Mouse (Mus musculus): Measurements from ENCODE around the gene Castor1.
A peak's percentile ranks its signal among the peaks of the same experiment; 100 is the strongest.

Gene Castor1

DNA sequence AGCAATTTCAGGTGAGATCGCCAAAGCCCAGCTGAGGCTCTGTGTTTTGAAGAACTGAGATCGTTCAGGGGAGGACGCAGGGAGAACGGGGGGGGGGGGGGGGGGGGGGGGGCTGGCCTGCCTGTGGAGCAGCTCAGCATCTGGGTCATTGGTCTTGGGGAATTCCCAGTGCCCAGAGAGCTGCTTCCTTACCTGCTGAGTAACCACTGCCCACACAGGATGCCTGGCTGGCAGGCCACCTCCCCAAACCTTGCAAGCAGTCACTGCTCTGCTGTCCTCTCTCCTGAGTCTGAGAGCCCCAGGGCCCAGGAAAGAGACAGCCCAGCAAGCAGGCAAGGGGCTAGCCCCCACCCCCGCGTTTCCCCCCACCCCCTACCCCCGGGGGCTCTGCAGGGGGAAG, 44.8 kb downstream of the Castor1 start:
- no peak for DNase-seq (ENCODE audit: low spot score)

DNA sequence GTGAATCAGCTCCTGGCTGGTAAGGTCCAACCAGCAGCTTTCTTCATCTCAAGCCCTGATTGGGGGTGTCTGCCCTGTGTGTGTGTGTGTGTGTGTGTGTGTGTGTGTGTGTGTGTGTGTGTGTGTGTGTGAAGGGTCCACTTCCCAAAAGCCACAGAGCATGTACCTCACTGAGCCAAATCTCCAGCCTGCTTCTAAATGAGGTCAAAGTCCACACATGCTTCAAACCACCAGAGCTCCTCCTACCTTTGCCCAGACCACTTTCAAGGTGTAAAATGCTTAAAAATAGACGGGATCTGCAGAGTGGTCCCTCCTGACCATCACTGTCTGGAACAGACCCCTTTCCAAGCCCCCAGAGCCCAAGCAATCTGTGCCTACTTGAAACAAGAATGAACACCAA, 45.3 kb downstream of the Castor1 start:
- no peak for DNase-seq (ENCODE audit: low spot score)

GRCm38 (mm10) chr11:4264066-4264465, 46.0 kb downstream of the Castor1 start:
- peak; percentile 53 for DNase-seq (ENCODE audit: low spot score)

- peak; percentile 59 for DNase-seq (ENCODE audit: low spot score)
These were observed 48.5 kb downstream of the Castor1 start for GRCm38 (mm10) chr11:4266271-4267201.

GRCm38 (mm10) chr11:4267202-4267578, 49.2 kb downstream of the Castor1 start:
- DNase-seq (ENCODE audit: low spot score), result peak; percentile 53

DNA sequence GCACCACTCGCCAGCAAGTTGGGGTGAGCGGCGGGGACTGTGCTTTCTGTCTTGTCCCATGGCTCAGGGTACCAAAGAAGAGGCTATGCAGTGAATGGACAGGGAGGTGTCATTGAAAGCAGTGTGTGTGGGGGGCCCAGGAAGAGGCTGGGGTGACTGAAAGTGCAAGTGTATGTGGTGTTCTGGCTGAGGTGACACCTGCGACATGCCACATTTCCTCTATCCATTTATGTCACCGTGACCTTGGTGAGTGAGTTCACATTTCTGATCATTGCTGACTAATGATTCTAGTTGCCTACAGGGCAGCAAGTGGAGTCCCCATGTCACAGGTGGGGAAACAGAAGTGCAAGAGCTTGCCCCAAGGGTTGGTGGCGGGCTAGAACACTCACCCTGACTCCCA, 50.5 kb downstream of the Castor1 start:
- DNase-seq (ENCODE audit: low spot score), result no peak

GRCm38 (mm10) chr11:4270744-4271459, 52.9 kb downstream of the Castor1 start:
- peak; percentile 44 for DNase-seq (ENCODE audit: low spot score)

DNA sequence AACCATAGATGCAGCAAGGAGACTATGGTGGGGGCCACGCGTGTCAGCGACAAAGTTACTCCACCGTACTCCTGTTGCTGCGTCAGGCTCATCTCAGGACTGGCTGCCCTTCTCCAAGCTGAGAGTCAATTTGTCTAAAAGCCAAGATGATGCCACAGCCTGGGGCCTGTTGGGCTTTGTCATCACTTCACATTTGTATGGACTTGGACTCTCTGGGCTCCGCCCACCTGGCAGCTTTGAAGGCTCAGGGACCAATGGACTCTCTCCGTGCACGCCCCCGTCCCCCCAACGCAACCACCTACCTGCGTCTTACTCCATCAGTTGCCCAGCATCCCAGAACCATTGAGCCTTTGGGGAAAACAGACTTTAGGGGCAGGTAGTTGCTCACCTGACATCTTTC, 53.5 kb downstream of the Castor1 start:
- DNase-seq (ENCODE audit: low spot score), result no peak

Measured in urinary bladder, postnatal 25 days (tissue).